Comparison of ENCODE assay signal across 7 mouse cellular contexts in the genomic region with DNA sequence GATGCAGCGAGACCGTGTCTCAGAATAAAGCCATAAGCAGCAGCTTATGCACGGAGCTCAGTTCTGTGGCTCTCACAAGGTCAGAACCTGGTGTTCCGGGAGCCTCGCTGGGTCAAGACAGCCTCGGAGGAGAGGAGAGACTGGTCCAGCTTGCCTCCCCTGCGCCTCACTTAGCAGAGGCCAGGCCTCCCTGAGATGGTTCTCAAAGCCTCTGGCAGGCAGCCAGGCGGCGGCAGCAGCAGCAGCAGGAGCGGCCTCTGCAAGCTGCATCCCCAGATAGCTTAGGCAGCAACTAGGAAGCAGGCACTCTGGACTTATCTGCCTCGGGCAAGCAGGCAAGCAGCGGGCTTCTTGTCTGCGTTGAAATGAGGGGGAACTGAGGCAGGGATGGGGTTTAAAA. TPM values are rescaled to one million over a fixed set of nuclear protein-coding genes. Genes with fewer than 3 reads are reported as not detected.
DNase-seq lines count a peak whose midpoint lies in the region; ATAC-seq lines count a peak whose summit lies in the region.

No protein-coding gene starts in this region.

- peak; percentile 77 for DNase-seq in Muller cell, postnatal 12 days (ENCODE audit: inconsistent ontology term)
- DNase-seq in c-Kit-negative CD71-positive TER-119-positive erythroid progenitor cells, embryonic 14.5 days (ENCODE audit: low read depth, low spot score), result peak; percentile 78
- peak; percentile 69 to 74 for DNase-seq in layer of hippocampus, postnatal 14 days (ENCODE audit: low spot score in 2 of 2)
- peak; percentile 90 for DNase-seq in right cerebral cortex, postnatal 10 days (ENCODE audit: low spot score in 2 of 2)

- H3K27me3 ChIP-seq in forebrain, embryonic 12.5 days, result no peaks in the 10 kb centered on the region

- peak overlapping the region; percentile 1; the same call in 1 of the 2 replicates for H3K4me2 ChIP-seq in forebrain, embryonic 12.5 days

- H3K4me1 ChIP-seq in forebrain, embryonic 12.5 days, result peaks cover 70% of the 10 kb centered on the region

- H3K27ac ChIP-seq in forebrain, embryonic 12.5 days, result peak overlapping the region; percentile 100
- peak overlapping the region; percentile 74 for H3K27ac ChIP-seq in macrophage

- H3K4me3 ChIP-seq in forebrain, embryonic 12.5 days (replicated peaks), result no peak overlapping the region
- no peak overlapping the region for H3K4me3 ChIP-seq in macrophage (ENCODE audit: inconsistent target)

- WGBS in forebrain, embryonic 12.5 days, result 13% methylated on average over 13 of the region's 13 CpGs
- 32% methylated on average over 13 of the region's 13 CpGs for WGBS in macrophage (ENCODE audit: missing documents)

- H3K9ac ChIP-seq in forebrain, embryonic 12.5 days, result peak overlapping the region; percentile 48; the same call in 1 of the 2 replicates

- no peaks in the 10 kb centered on the region for H3K36me3 ChIP-seq in forebrain, embryonic 12.5 days (replicated peaks)
- no peaks in the 10 kb centered on the region for H3K36me3 ChIP-seq in macrophage (ENCODE audit: inconsistent target)

- H3K79me2 ChIP-seq in macrophage (ENCODE audit: inconsistent target), result peaks cover 9% of the 10 kb centered on the region

- ATAC-seq in forebrain, embryonic 12.5 days (ENCODE audit: low FRiP score), result peak; percentile 53; the same call in 1 of the 2 replicates
- ATAC-seq in hematopoietic stem cell, adult 5-6 weeks (replicated peaks in 1 of 2; ENCODE audit: insufficient read depth in 1 of 2, low FRiP score in 2 of 2, low TSS enrichment in 1 of 2, low read depth in 1 of 2, poor library complexity in 2 of 2, severe bottlenecking in 2 of 2), result peak; percentile 50 to 55

- H3K9me3 ChIP-seq in forebrain, embryonic 12.5 days, result no peaks in the 10 kb centered on the region

RNA-seq across cellular contexts. Expression of gene Zmynd8, which starts 10.4 kb away (rescaled TPM):
- polyA plus RNA-seq in forebrain, embryonic 12.5 days (2016; fragmentation: Nextera tagmentation; extraction: Ambion mirVana), result 67.6 and 71.5 TPM in 2 replicates
- 44.5 and 53.2 TPM in 2 replicates for total RNA-seq in hematopoietic stem cell, adult 5-6 weeks (2017)
- total RNA-seq in layer of hippocampus, postnatal 14 days (2021), result 100 to 1,000 TPM; 138 to 143 TPM
- 100 to 1,000 TPM; 113 to 715 (median 441) TPM for total RNA-seq in macrophage (2018; cell fraction: chromatin; rRNA removed)
- total RNA-seq in macrophage (2018; cell fraction: cytosol; rRNA removed), result 100 to 1,000 TPM in 8 of 26 experiments, 10 to 100 TPM in 18; 32.1 to 112 (median 96.4) TPM
- 100 to 1,000 TPM in 22 of 26 experiments, 10 to 100 TPM in 4; 57.9 to 347 (median 193) TPM for total RNA-seq in macrophage (2018; cell fraction: nucleus; rRNA removed)
- polyA plus RNA-seq in macrophage (2018), result 52.3 to 95.5 TPM (median 75.2 TPM) in 3 replicates
